Mouse (Mus musculus) megakaryocyte, embryonic 14.5 days (primary cell): ENCODE measurements around the gene Cacnb2.

Experiments
- FLI1 ChIP-seq: IDR thresholded peaks from 2 replicates; pipeline ENCODE4 v1.6.1; 2012; ENCODE audit warnings: low read length, inconsistent platforms, mixed read lengths
- GATA1 ChIP-seq: IDR thresholded peaks from 3 replicates; pipeline ENCODE4 v1.6.1; 2012; ENCODE audit warnings: mixed read lengths, low read length, inconsistent platforms, borderline replicate concordance

- TF ChIP-seq GATA1 (no peak), FLI1 (no peak)
Observed at GRCm38 (mm10) chr2:14629814-14630492, 27.1 kb downstream of the Cacnb2 start.
